Mouse (Mus musculus) megakaryocyte-erythroid progenitor cell, adult 5-6 weeks (primary cell): ENCODE data around the gene Gm6993. TPM values are rescaled to one million over a fixed set of nuclear protein-coding genes. Genes with fewer than 3 reads are reported as not detected.

Source experiments
- ATAC-seq: replicated peaks from 2 replicates; pipeline ENCODE4 v1.8.0; 2016; ENCODE audit warnings: mild to moderate bottlenecking, inconsistent platforms; ENCODE audit not compliant: severe bottlenecking, poor library complexity, low FRiP score, low TSS enrichment
- total RNA-seq, 2 experiments: library from RNA; stranded (forward) in 1 of 2; stranded (reverse) in 1 of 2; fragments of 200-1000, 215-1000 nt in 1 of 2; fragments of >200 nt in 1 of 2; fragmentation: Nextera tagmentation in 1 of 2; gene quantifications; 2 replicates each; pipeline ENCODE4 v1.2.3; 2014 to 2017

Gm6993 gene
- total RNA-seq, 2 experiments from 2014 or later = not detected

- no peak for ATAC-seq
These were observed 27.7 kb downstream of the Gm6993 start for GRCm38 (mm10) chr12:31268315-31268714.

GRCm38 (mm10) chr12:31269020-31269597 lies 28.5 kb downstream of the Gm6993 start:
- ATAC-seq = no peak

GRCm38 (mm10) chr12:31270361-31270760 lies 29.8 kb downstream of the Gm6993 start:
- ATAC-seq = no peak

GRCm38 (mm10) chr12:31270776-31271175 lies 30.2 kb downstream of the Gm6993 start:
- no peak for ATAC-seq

GRCm38 (mm10) chr12:31271361-31272011 lies 30.9 kb downstream of the Gm6993 start:
- no peak for ATAC-seq

- no peak for ATAC-seq
These were observed 31.6 kb downstream of the Gm6993 start for GRCm38 (mm10) chr12:31272012-31272735.

- no peak for ATAC-seq
These were observed 32.3 kb downstream of the Gm6993 start for GRCm38 (mm10) chr12:31272846-31273245.

- no peak for ATAC-seq
These were observed 33.1 kb downstream of the Gm6993 start for GRCm38 (mm10) chr12:31273646-31274045.

- no peak for ATAC-seq
These were observed 34.8 kb downstream of the Gm6993 start for GRCm38 (mm10) chr12:31275411-31275810.

- ATAC-seq = no peak
These were observed 37.7 kb downstream of the Gm6993 start for GRCm38 (mm10) chr12:31278270-31278669.

GRCm38 (mm10) chr12:31280318-31280717 lies 39.7 kb downstream of the Gm6993 start:
- ATAC-seq = no peak

- no peak for ATAC-seq
These were observed 40.6 kb downstream of the Gm6993 start for GRCm38 (mm10) chr12:31281100-31281591.

- ATAC-seq = no peak
These were observed 41.7 kb downstream of the Gm6993 start for GRCm38 (mm10) chr12:31282241-31282640.

- ATAC-seq = no peak
These were observed 42.6 kb downstream of the Gm6993 start for GRCm38 (mm10) chr12:31283131-31283530.

- no peak for ATAC-seq
These were observed 43.1 kb downstream of the Gm6993 start for GRCm38 (mm10) chr12:31283617-31284136.

- no peak for ATAC-seq
These were observed 48.5 kb downstream of the Gm6993 start for GRCm38 (mm10) chr12:31289046-31289445.

Other genes starting within 250 kb of the Gm6993 start
- gene Fam110c, start 166.9 kb upstream of the Gm6993 start, total RNA-seq (2014; fragmentation: Nextera tagmentation) = 0.35 and 1.1 TPM in 2 replicates
- 3.0 and 3.9 TPM in 2 replicates for gene Fam110c, start 166.9 kb upstream of the Gm6993 start, total RNA-seq (2017)
- gene Lamb1, start 24.5 kb downstream of the Gm6993 start, total RNA-seq (2014; fragmentation: Nextera tagmentation) = not detected in 2 replicates
- not detected in 2 replicates for gene Lamb1, start 24.5 kb downstream of the Gm6993 start, total RNA-seq (2017)
- gene Dld, start 110.7 kb downstream of the Gm6993 start, total RNA-seq (2014; fragmentation: Nextera tagmentation) = 81.1 and 83.7 TPM in 2 replicates
- gene Dld, start 110.7 kb downstream of the Gm6993 start, total RNA-seq (2017) = 165 and 177 TPM in 2 replicates
- gene Slc26a3, start 150.1 kb downstream of the Gm6993 start, total RNA-seq (2014; fragmentation: Nextera tagmentation) = not detected in 2 replicates
- gene Slc26a3, start 150.1 kb downstream of the Gm6993 start, total RNA-seq (2017) = not detected in 2 replicates